Mouse (Mus musculus): ENCODE measurements around the gene Ddx59.

DNA sequence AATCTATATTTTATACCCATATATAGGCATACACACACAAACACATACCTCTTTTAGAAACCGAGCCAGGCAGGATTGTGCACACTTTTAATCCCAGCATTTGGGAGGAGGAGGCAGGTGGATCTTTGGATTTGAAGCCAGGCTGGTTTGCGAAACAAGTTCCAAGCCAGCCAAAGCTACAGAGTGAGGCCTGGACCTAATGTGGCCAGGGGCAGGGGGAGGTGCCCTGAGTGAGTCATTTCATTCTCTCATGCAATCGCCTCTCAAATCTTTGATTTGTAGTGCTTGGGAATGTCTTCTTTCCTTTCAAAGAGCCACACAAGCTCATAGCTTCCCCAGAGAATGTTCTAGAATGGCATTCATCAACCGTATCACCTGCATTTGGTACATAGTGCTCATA is 54.3 kb downstream of the Ddx59 start:
- TF ChIP-seq POLR2A (IDR thresholded peaks at IDR 0.05; ENCODE audit: insufficient read length, low read depth) = no peak
- no peak for TF ChIP-seq POLR2AphosphoS2 (IDR thresholded peaks at IDR 0.05; ENCODE audit: insufficient read length, low read depth)
- TF ChIP-seq MAX (IDR thresholded peaks at IDR 0.05; ENCODE audit: low read depth) = no peak
- TF ChIP-seq USF1 (IDR thresholded peaks at IDR 0.05; ENCODE audit: low read depth) = no peak
